20 mouse cellular contexts compared by ENCODE assay signal in the genomic region with DNA sequence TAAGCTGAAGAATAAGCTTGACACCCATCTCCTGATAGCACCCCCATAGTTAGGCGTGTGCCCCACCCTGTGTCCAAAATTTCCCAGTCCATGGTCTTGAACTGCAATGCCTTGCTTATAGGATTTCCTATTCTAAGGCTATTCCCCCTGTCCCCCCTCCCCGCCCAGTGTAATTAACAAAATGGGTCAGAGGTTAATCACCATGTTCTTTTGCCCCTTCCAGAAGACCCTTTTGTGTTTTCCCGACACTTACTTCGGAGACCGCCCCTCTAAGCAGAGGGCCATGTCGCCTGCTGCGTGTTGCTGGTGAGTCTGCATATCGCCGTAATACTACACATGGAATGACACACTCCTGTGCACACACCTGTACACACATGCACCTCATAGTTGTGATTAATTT. TPM values are rescaled to one million over a fixed set of nuclear protein-coding genes. Genes with fewer than 3 reads are reported as not detected.
A peak's percentile ranks its signal among the peaks of the same experiment; 100 is the strongest.
DNase-seq lines count a peak whose midpoint lies in the region; ATAC-seq and TF ChIP-seq lines count a peak whose summit lies in the region.
"Had no signal": no experiment of that assay in that cellular context is flagged by ENCODE, and none has a peak within 500 bp of the region (broad histone marks: within the 10 kb centered on the region; RNA-seq: fewer than 3 reads in every experiment).

No protein-coding gene starts in this region.

- no peak overlapping the region for H3K27ac ChIP-seq in heart, embryonic 10.5 days
- no peak overlapping the region for H3K27ac ChIP-seq in heart, adult 2 months
- H3K27ac ChIP-seq in midbrain, embryonic 11.5 days (ENCODE audit: low read depth, low read length), result no peak overlapping the region
- no peak overlapping the region for H3K27ac ChIP-seq in midbrain, embryonic 16.5 days (ENCODE audit: low read length)
- H3K27ac ChIP-seq in liver, embryonic 16.5 days (ENCODE audit: low read length), result no peak overlapping the region; the same call in 1 of the 2 replicates
- H3K27ac ChIP-seq: limb, embryonic 15.5 days; lung, embryonic 15.5 days had no signal

- TF ChIP-seq EP300 in heart, adult 2 months (IDR thresholded peaks at IDR 0.05; ENCODE audit: insufficient read depth, low read depth, low read length), result no peak

- no peak for ATAC-seq in midbrain, embryonic 11.5 days (ENCODE audit: low FRiP score)
- ATAC-seq in midbrain, embryonic 16.5 days, result no peak
- no peak for ATAC-seq in liver, embryonic 16.5 days (ENCODE audit: low read depth)

- no peak overlapping the region for H3K9ac ChIP-seq in heart, adult 2 months (ENCODE audit: low read depth, low read length)
- no peak overlapping the region for H3K9ac ChIP-seq in midbrain, embryonic 11.5 days (ENCODE audit: low read length)
- no peak overlapping the region for H3K9ac ChIP-seq in midbrain, embryonic 16.5 days (ENCODE audit: low read depth, low read length)
- H3K9ac ChIP-seq in liver, embryonic 16.5 days (ENCODE audit: low read depth, low read length), result no peak overlapping the region
- H3K9ac ChIP-seq: limb, embryonic 15.5 days; lung, embryonic 15.5 days; midbrain, embryonic 12.5 days had no signal

- H3K4me2 ChIP-seq in midbrain, embryonic 11.5 days, result no peak overlapping the region
- no peak overlapping the region for H3K4me2 ChIP-seq in midbrain, embryonic 16.5 days (ENCODE audit: low read length)
- peak overlapping the region; percentile 30; the same call in 1 of the 2 replicates for H3K4me2 ChIP-seq in liver, embryonic 16.5 days (ENCODE audit: low read depth, low read length)
- H3K4me2 ChIP-seq: limb, embryonic 15.5 days; lung, embryonic 15.5 days; midbrain, embryonic 12.5 days had no signal

- H3K79me2 ChIP-seq in heart, adult 2 months (replicated peaks; ENCODE audit: control insufficient read depth, insufficient read depth, low read length), result no peaks in the 10 kb centered on the region

- intact Hi-C loops in heart, adult 2 months (cut with DNase I), result loop anchor here (2.0 to 10.0 kb wide), 2 partner anchors 170 to 702 kb away; no protein-coding TSS in a partner anchor

- WGBS in heart, embryonic 10.5 days, result 85% methylated on average over 9 of the region's 9 CpGs
- 83% methylated on average over 9 of the region's 9 CpGs for WGBS in heart, adult 2 months
- 47% methylated on average over 9 of the region's 9 CpGs for WGBS in midbrain, embryonic 11.5 days
- 44% methylated on average over 9 of the region's 9 CpGs for WGBS in midbrain, embryonic 16.5 days
- 73% methylated on average over 9 of the region's 9 CpGs for WGBS in liver, embryonic 16.5 days (ENCODE audit: insufficient replicate concordance)

- H3K4me1 ChIP-seq in heart, embryonic 10.5 days, result peaks cover 3% of the 10 kb centered on the region; the same call in 1 of the 2 replicates
- no peaks in the 10 kb centered on the region for H3K4me1 ChIP-seq in heart, adult 2 months (ENCODE audit: control insufficient read depth, insufficient read depth, low read length)
- H3K4me1 ChIP-seq in midbrain, embryonic 11.5 days (ENCODE audit: control insufficient read depth, insufficient read depth, low read length), result peaks cover 17% of the 10 kb centered on the region
- H3K4me1 ChIP-seq in midbrain, embryonic 16.5 days (ENCODE audit: control insufficient read depth, insufficient read depth, low read length), result no peaks in the 10 kb centered on the region; the same call in 1 of the 2 replicates
- H3K4me1 ChIP-seq in liver, embryonic 16.5 days (ENCODE audit: control insufficient read depth, low read depth, low read length), result no peaks in the 10 kb centered on the region

- peak; percentile 53 for DNase-seq in heart, embryonic 10.5 days (ENCODE audit: low spot score)
- no peak for DNase-seq in heart, adult 2 months
- DNase-seq in midbrain, embryonic 11.5 days (ENCODE audit: low spot score, missing footprints), result peak; percentile 87
- peak; percentile 29 for DNase-seq in embryo, embryonic 9.5 days (ENCODE audit: extremely low spot score)
- DNase-seq in layer of hippocampus, postnatal 14 days (ENCODE audit: low spot score in 2 of 2), result no peak
- no peak for DNase-seq in cerebellum, postnatal 36 days
- DNase-seq: gastrocnemius, postnatal 10 days; kidney, adult 11 months; lung, postnatal 4 days; right cerebral cortex, adult 18-20 months; thymus, adult 18-20 months had no signal

- TF ChIP-seq CTCF in heart, adult 2 months (IDR thresholded peaks at IDR 0.05), result no peak

- H3K36me3 ChIP-seq in heart, embryonic 10.5 days, result peaks cover 89% of the 10 kb centered on the region
- H3K36me3 ChIP-seq in heart, adult 2 months (ENCODE audit: control insufficient read depth, insufficient read depth, low read length), result no peaks in the 10 kb centered on the region
- peaks cover 23% of the 10 kb centered on the region for H3K36me3 ChIP-seq in midbrain, embryonic 11.5 days (ENCODE audit: control insufficient read depth, insufficient read depth, low read length)
- H3K36me3 ChIP-seq in midbrain, embryonic 16.5 days (ENCODE audit: control insufficient read depth, insufficient read depth, low read length), result peaks cover 52% of the 10 kb centered on the region
- H3K36me3 ChIP-seq in liver, embryonic 16.5 days (ENCODE audit: control insufficient read depth, insufficient read depth), result no peaks in the 10 kb centered on the region; the same call in none of the 2 replicates

- no peak for TF ChIP-seq POLR2A in heart, adult 2 months (IDR thresholded peaks at IDR 0.05; ENCODE audit: insufficient read depth, low read depth, low read length)

- no peaks in the 10 kb centered on the region for H3K9me3 ChIP-seq in heart, embryonic 10.5 days
- H3K9me3 ChIP-seq in midbrain, embryonic 11.5 days (ENCODE audit: control insufficient read depth, low read length), result peaks cover 7% of the 10 kb centered on the region
- H3K9me3 ChIP-seq in midbrain, embryonic 16.5 days (replicated peaks; ENCODE audit: control insufficient read depth, low read length, poor library complexity, severe bottlenecking), result no peaks in the 10 kb centered on the region
- H3K9me3 ChIP-seq in liver, embryonic 16.5 days (replicated peaks; ENCODE audit: control insufficient read depth, low read length), result no peaks in the 10 kb centered on the region
- H3K9me3 ChIP-seq: limb, embryonic 15.5 days; lung, embryonic 15.5 days had no signal

- H3K4me3 ChIP-seq in heart, embryonic 10.5 days, result no peak overlapping the region
- H3K4me3 ChIP-seq in heart, adult 2 months, result no peak overlapping the region
- H3K4me3 ChIP-seq in midbrain, embryonic 11.5 days (ENCODE audit: low read depth, low read length), result no peak overlapping the region
- no peak overlapping the region for H3K4me3 ChIP-seq in midbrain, embryonic 16.5 days (ENCODE audit: low read depth, low read length)
- no peak overlapping the region for H3K4me3 ChIP-seq in liver, embryonic 16.5 days (ENCODE audit: low read depth, low read length)
- H3K4me3 ChIP-seq: limb, embryonic 15.5 days; lung, embryonic 15.5 days; midbrain, embryonic 12.5 days had no signal

- no peaks in the 10 kb centered on the region for H3K27me3 ChIP-seq in heart, embryonic 10.5 days (ENCODE audit: insufficient read depth, poor library complexity, severe bottlenecking)
- no peaks in the 10 kb centered on the region for H3K27me3 ChIP-seq in heart, adult 2 months (ENCODE audit: control insufficient read depth, insufficient read depth, low read length)
- no peaks in the 10 kb centered on the region for H3K27me3 ChIP-seq in midbrain, embryonic 11.5 days (ENCODE audit: control insufficient read depth, insufficient read depth, low read length)
- no peaks in the 10 kb centered on the region for H3K27me3 ChIP-seq in midbrain, embryonic 16.5 days (ENCODE audit: control insufficient read depth, insufficient read depth, low read depth, low read length)
- no peaks in the 10 kb centered on the region for H3K27me3 ChIP-seq in liver, embryonic 16.5 days (ENCODE audit: control insufficient read depth, insufficient read depth, low read depth, low read length)
- H3K27me3 ChIP-seq: lung, embryonic 15.5 days had no signal

RNA-seq across cellular contexts. Expression of gene Rtl1, which starts 7.1 kb away (rescaled TPM):
- polyA plus RNA-seq in heart, embryonic 10.5 days (2016; fragmentation: Nextera tagmentation; extraction: Ambion mirVana), result 0.34 and 0.94 TPM in 2 replicates
- not detected for total RNA-seq in heart, adult 2 months (2021)
- 0.02 and 0.12 TPM in 2 replicates for polyA plus RNA-seq in heart, adult 2 months (2012; rRNA removed)
- 0.32 and 0.59 TPM in 2 replicates for polyA plus RNA-seq in midbrain, embryonic 11.5 days (2014; fragmentation: Nextera tagmentation; extraction: Ambion mirVana)
- polyA plus RNA-seq in midbrain, embryonic 16.5 days (2015; fragmentation: Nextera tagmentation; extraction: Ambion mirVana), result 2.0 and 2.2 TPM in 2 replicates
- 0.64 and 0.68 TPM in 2 replicates for polyA plus RNA-seq in liver, embryonic 16.5 days (2015; fragmentation: Nextera tagmentation; extraction: Ambion mirVana)
- total RNA-seq in layer of hippocampus, postnatal 14 days (2021), result under 1 TPM; 0.05 to 0.14 TPM
- total RNA-seq: neutrophil, adult 5-6 weeks had no signal
- polyA plus RNA-seq: C2C12; large intestine, adult 2 months; small intestine, adult 2 months had no signal

Comparison
In these comparisons a context has a peak if more than half of its experiments do, and no peak if none do; other contexts are left out.
1. DNase-seq: peak in heart, embryonic 10.5 days (single experiment), midbrain, embryonic 11.5 days (single experiment) and embryo, embryonic 9.5 days (single experiment); none in heart, adult 2 months (0 of 2), layer of hippocampus, postnatal 14 days (0 of 2) and cerebellum, postnatal 36 days (0 of 2).